Mouse (Mus musculus) B cell, adult 67 days (primary cell): ENCODE data around the gene Gm6882. TPM values are rescaled to one million over a fixed set of nuclear protein-coding genes. Genes with fewer than 3 reads are reported as not detected.

Source experiments
- total RNA-seq, 2 experiments: library from RNA; stranded (reverse); gene quantifications; 4 replicates each; pipeline ENCODE4 v1.2.4; 2023

Gene Gm6882
- not detected for total RNA-seq

GRCm38 (mm10) chr7:21432645-21433044 lies at the start of gene Gm6882:
Gm6882 (minus strand) TSS chr7:21432745.

Other genes starting within 250 kb of the Gm6882 start
- gene Gm5157, start 242.3 kb downstream of the Gm6882 start, total RNA-seq = not detected
- not detected for gene Vmn1r124, start 172.1 kb downstream of the Gm6882 start, total RNA-seq
- gene Vmn1r125, start 160.6 kb downstream of the Gm6882 start, total RNA-seq = not detected
- gene Vmn1r126, start 131.3 kb downstream of the Gm6882 start, total RNA-seq = not detected
- not detected for gene Vmn1r127, start 112.9 kb downstream of the Gm6882 start, total RNA-seq
- not detected for gene Vmn1r128, start 83.4 kb downstream of the Gm6882 start, total RNA-seq
- not detected for gene Vmn1r129, start 71.5 kb downstream of the Gm6882 start, total RNA-seq
- gene Vmn1r130, start 79.0 kb upstream of the Gm6882 start, total RNA-seq = not detected
- gene Vmn1r131, start 113.3 kb upstream of the Gm6882 start, total RNA-seq = not detected
- gene Vmn1r132, start 181.3 kb upstream of the Gm6882 start, total RNA-seq = not detected